In the genomic region with DNA sequence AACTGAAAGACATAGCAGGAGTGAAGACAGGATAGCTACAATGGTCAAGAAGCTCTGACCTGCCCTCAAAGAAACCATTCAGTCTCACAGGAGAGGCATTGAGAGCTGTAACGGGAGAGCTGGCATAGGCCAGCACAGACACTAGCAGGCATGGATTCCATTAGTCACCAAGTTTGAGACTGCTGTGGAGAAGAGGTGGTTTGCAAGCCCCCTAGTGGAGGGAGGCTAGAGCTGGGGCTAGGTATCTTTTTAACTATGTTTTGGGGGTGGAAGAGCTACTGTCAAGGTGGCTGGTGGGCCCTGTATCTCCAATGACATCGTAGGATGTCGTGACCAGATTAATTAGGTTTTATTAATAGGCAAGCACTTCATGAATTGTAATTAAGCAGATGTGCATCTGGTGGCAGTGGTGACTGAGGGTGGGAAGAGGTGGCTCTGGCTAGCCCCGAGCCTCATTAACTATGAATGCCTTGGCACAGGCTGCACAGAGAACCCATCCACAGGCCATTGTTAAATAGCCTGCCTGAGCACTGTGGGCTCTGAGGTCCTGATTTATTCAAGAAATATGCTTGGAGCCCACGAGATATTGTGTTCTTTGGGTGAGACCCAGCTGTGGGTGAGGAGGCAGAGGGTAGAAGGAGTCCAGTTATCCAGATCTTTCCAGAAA, we compare ENCODE assay signal across 9 mouse cellular contexts. TPM values are rescaled to one million over a fixed set of nuclear protein-coding genes. Genes with fewer than 3 reads are reported as not detected.
DNase-seq lines count a peak whose midpoint lies in the region; ATAC-seq lines count a peak whose summit lies in the region.
"Had no signal": no experiment of that assay in that cellular context is flagged by ENCODE, and none has a peak within 500 bp of the region (broad histone marks: within the 10 kb centered on the region; RNA-seq: fewer than 3 reads in every experiment).

No protein-coding gene starts in this region.

- H3K27ac ChIP-seq in forebrain, embryonic 11.5 days (ENCODE audit: low read depth, low read length) = no peak overlapping the region
- peak overlapping the region; percentile 30; the same call in 1 of the 2 replicates for H3K27ac ChIP-seq in intestine, embryonic 16.5 days (ENCODE audit: low read length)
- H3K27ac ChIP-seq in kidney, embryonic 16.5 days (ENCODE audit: low read length) = no peak overlapping the region
- H3K27ac ChIP-seq: lung, embryonic 15.5 days had no signal

- no peaks in the 10 kb centered on the region for H3K27me3 ChIP-seq in forebrain, embryonic 11.5 days (ENCODE audit: control insufficient read depth, insufficient read depth, low read length)
- no peaks in the 10 kb centered on the region for H3K27me3 ChIP-seq in intestine, embryonic 16.5 days (replicated peaks; ENCODE audit: control insufficient read depth, insufficient read depth, low read length)
- no peaks in the 10 kb centered on the region for H3K27me3 ChIP-seq in kidney, embryonic 16.5 days (ENCODE audit: insufficient read depth, low read length)
- H3K27me3 ChIP-seq: lung, embryonic 15.5 days had no signal

- H3K9me3 ChIP-seq in forebrain, embryonic 11.5 days (ENCODE audit: control insufficient read depth, low read length) = no peaks in the 10 kb centered on the region
- no peaks in the 10 kb centered on the region for H3K9me3 ChIP-seq in intestine, embryonic 16.5 days (ENCODE audit: control insufficient read depth, low read length)
- no peaks in the 10 kb centered on the region for H3K9me3 ChIP-seq in kidney, embryonic 16.5 days (ENCODE audit: low read length)
- H3K9me3 ChIP-seq: lung, embryonic 15.5 days had no signal

- no peak overlapping the region for H3K4me3 ChIP-seq in forebrain, embryonic 11.5 days (ENCODE audit: low read depth, low read length)
- no peak overlapping the region for H3K4me3 ChIP-seq in intestine, embryonic 16.5 days (ENCODE audit: low read length)
- H3K4me3 ChIP-seq in kidney, embryonic 16.5 days (ENCODE audit: low read length) = no peak overlapping the region
- H3K4me3 ChIP-seq: lung, embryonic 15.5 days had no signal

- no peaks in the 10 kb centered on the region for H3K36me3 ChIP-seq in forebrain, embryonic 11.5 days (ENCODE audit: control insufficient read depth, insufficient read depth, low read length)
- H3K36me3 ChIP-seq in intestine, embryonic 16.5 days (ENCODE audit: control insufficient read depth, insufficient read depth, low read length) = no peaks in the 10 kb centered on the region
- H3K36me3 ChIP-seq in kidney, embryonic 16.5 days (ENCODE audit: insufficient read depth, low read length) = no peaks in the 10 kb centered on the region
- H3K36me3 ChIP-seq: lung, embryonic 15.5 days had no signal

- ATAC-seq in forebrain, embryonic 11.5 days (replicated peaks; ENCODE audit: low FRiP score) = peak; percentile 63
- peak; percentile 59; the same call in 1 of the 2 replicates for ATAC-seq in intestine, embryonic 16.5 days
- ATAC-seq in kidney, embryonic 16.5 days (ENCODE audit: low FRiP score, low TSS enrichment) = no peak

- H3K4me2 ChIP-seq in forebrain, embryonic 11.5 days (ENCODE audit: low read depth, low read length, severe bottlenecking) = no peak overlapping the region
- no peak overlapping the region for H3K4me2 ChIP-seq in intestine, embryonic 16.5 days (ENCODE audit: low read depth, low read length)
- no peak overlapping the region for H3K4me2 ChIP-seq in kidney, embryonic 16.5 days (replicated peaks; ENCODE audit: low read depth, low read length)
- H3K4me2 ChIP-seq: lung, embryonic 15.5 days had no signal

- H3K4me1 ChIP-seq in forebrain, embryonic 11.5 days (replicated peaks; ENCODE audit: control insufficient read depth, insufficient read depth, low read length) = peaks cover 9% of the 10 kb centered on the region
- H3K4me1 ChIP-seq in intestine, embryonic 16.5 days (ENCODE audit: control insufficient read depth, insufficient read depth, low read length) = no peaks in the 10 kb centered on the region
- H3K4me1 ChIP-seq in kidney, embryonic 16.5 days (ENCODE audit: insufficient read depth, low read length) = peaks cover 9% of the 10 kb centered on the region; the same call in 1 of the 2 replicates

- H3K9ac ChIP-seq in forebrain, embryonic 11.5 days (ENCODE audit: low read length) = no peak overlapping the region
- no peak overlapping the region for H3K9ac ChIP-seq in intestine, embryonic 16.5 days (ENCODE audit: low read depth, low read length)
- H3K9ac ChIP-seq in kidney, embryonic 16.5 days (replicated peaks; ENCODE audit: low read length) = no peak overlapping the region
- H3K9ac ChIP-seq: lung, embryonic 15.5 days had no signal

- DNase-seq in 3134 (ENCODE audit: extremely low read depth, insufficient read length, low spot score) = peak; percentile 6
- DNase-seq in 416B (ENCODE audit: low read depth) = peak; percentile 11
- peak; percentile 56 for DNase-seq in forebrain, embryonic 11.5 days (ENCODE audit: low spot score)
- no peak for DNase-seq in cerebellum, adult 11-12 months
- no peak for DNase-seq in ovary, postnatal 36 days (ENCODE audit: low spot score)
- DNase-seq in kidney, adult 11 months = no peak

- WGBS in forebrain, embryonic 11.5 days = 55% methylated on average over 5 of the region's 5 CpGs
- 52% methylated on average over 5 of the region's 5 CpGs for WGBS in intestine, embryonic 16.5 days
- 65% methylated on average over 5 of the region's 5 CpGs for WGBS in kidney, embryonic 16.5 days

RNA-seq across cellular contexts. Expression of a gene that starts 48.6 kb away (rescaled TPM):
- 1.3 and 2.1 TPM in 2 replicates for polyA plus RNA-seq in forebrain, embryonic 11.5 days (2014; fragmentation: Nextera tagmentation; extraction: Ambion mirVana)
- 2.7 and 3.1 TPM in 2 replicates for polyA plus RNA-seq in intestine, embryonic 16.5 days (2015; fragmentation: Nextera tagmentation; extraction: Ambion mirVana)
- polyA plus RNA-seq in kidney, embryonic 16.5 days (2015; fragmentation: Nextera tagmentation; extraction: Ambion mirVana) = 2.7 and 2.9 TPM in 2 replicates

Comparison
In these comparisons a context has a peak if more than half of its experiments do, and no peak if none do; other contexts are left out.
1. DNase-seq: peak in 3134 (single experiment), 416B (single experiment) and forebrain, embryonic 11.5 days (single experiment); none in cerebellum, adult 11-12 months (single experiment), ovary, postnatal 36 days (single experiment) and kidney, adult 11 months (single experiment).